8 mouse cellular contexts compared by ENCODE assay signal in the genomic region with DNA sequence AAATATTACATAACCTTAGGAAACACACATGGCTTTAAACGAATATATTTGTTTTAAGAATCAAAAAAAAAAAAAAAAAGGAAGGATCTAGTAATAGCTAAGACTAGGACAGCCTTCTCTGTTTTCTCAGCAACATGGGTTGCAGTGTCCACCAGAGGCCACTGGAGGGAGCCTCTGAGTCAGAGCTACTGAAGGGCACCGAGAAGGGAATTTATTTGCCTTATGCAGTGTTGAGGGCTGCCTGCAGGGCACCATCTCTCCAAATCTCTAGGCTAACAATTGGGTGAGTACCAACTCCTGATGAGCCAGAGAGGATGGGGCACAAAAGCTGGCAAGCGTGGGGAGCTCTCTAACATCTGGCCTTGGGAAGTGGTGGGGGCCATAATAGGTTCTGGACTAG. TPM values are rescaled to one million over a fixed set of nuclear protein-coding genes. Genes with fewer than 3 reads are reported as not detected.
DNase-seq lines count a peak whose midpoint lies in the region; ATAC-seq lines count a peak whose summit lies in the region.

No protein-coding gene starts in this region.

- no peaks in the 10 kb centered on the region for H3K36me3 ChIP-seq in hindbrain, embryonic 15.5 days

- no peak overlapping the region for H3K4me3 ChIP-seq in hindbrain, embryonic 15.5 days

- DNase-seq in WW6 (ENCODE audit: low read depth, low spot score), result peak; percentile 73
- peak; percentile 91 to 92 for DNase-seq in cerebellum, postnatal 10 days
- peak; percentile 70 for DNase-seq in frontal cortex, postnatal 25 days (ENCODE audit: low spot score in 2 of 2)
- DNase-seq in layer of hippocampus, postnatal 36 days, result peak; percentile 66 to 71
- DNase-seq in right cerebral cortex, adult 2 months (ENCODE audit: low spot score in 2 of 2), result peak; percentile 78 to 81
- peak; percentile 79 for DNase-seq in urinary bladder, postnatal 14 days (ENCODE audit: low spot score)

- H3K27ac ChIP-seq in hindbrain, embryonic 15.5 days (replicated peaks), result no peak overlapping the region

- 16% methylated on average over 3 of the region's 3 CpGs for WGBS in hindbrain, embryonic 15.5 days

- no peaks in the 10 kb centered on the region for H3K4me1 ChIP-seq in hindbrain, embryonic 15.5 days (replicated peaks)

- no peak overlapping the region for H3K4me2 ChIP-seq in hindbrain, embryonic 15.5 days

- no peaks in the 10 kb centered on the region for H3K27me3 ChIP-seq in hindbrain, embryonic 15.5 days

- H3K9ac ChIP-seq in hindbrain, embryonic 15.5 days, result no peak overlapping the region

- no peaks in the 10 kb centered on the region for H3K9me3 ChIP-seq in hindbrain, embryonic 15.5 days

- peak; percentile 68; the same call in 1 of the 2 replicates for ATAC-seq in hindbrain, embryonic 15.5 days (ENCODE audit: low FRiP score, low read depth)
- ATAC-seq in megakaryocyte progenitor cell, adult 5-6 weeks (replicated peaks; ENCODE audit: poor library complexity), result peak; percentile 94

RNA-seq across cellular contexts. Expression of a gene that starts 9.1 kb away (rescaled TPM):
- polyA plus RNA-seq in hindbrain, embryonic 15.5 days (2015; fragmentation: Nextera tagmentation; extraction: Ambion mirVana), result 125 and 130 TPM in 2 replicates
- 10 to 100 TPM; 34.3 to 35.3 TPM for total RNA-seq in layer of hippocampus, postnatal 36 days (2021)
- 87.5 and 108 TPM in 2 replicates for total RNA-seq in megakaryocyte progenitor cell, adult 5-6 weeks (2015)
- 42.6 and 48.6 TPM in 2 replicates for total RNA-seq in megakaryocyte progenitor cell, adult 5-6 weeks (2017)
